Mouse (Mus musculus) ovary, postnatal 36 days (tissue): ENCODE data around the gene Atg16l2.

Experiments
- DNase-seq: peaks from one replicate; pipeline ENCODE4 v3.0.0; 2022; ENCODE audit warnings: low spot score, mixed read lengths

Gene Atg16l2

GRCm38 (mm10) chr7:101216724-101217123 is 85.3 kb downstream of the Atg16l2 start:
- DNase-seq: no peak

- no peak for DNase-seq
Observed at GRCm38 (mm10) chr7:101213515-101214263, 88.4 kb downstream of the Atg16l2 start.
